8 mouse cellular contexts compared by ENCODE assay signal in the genomic region with DNA sequence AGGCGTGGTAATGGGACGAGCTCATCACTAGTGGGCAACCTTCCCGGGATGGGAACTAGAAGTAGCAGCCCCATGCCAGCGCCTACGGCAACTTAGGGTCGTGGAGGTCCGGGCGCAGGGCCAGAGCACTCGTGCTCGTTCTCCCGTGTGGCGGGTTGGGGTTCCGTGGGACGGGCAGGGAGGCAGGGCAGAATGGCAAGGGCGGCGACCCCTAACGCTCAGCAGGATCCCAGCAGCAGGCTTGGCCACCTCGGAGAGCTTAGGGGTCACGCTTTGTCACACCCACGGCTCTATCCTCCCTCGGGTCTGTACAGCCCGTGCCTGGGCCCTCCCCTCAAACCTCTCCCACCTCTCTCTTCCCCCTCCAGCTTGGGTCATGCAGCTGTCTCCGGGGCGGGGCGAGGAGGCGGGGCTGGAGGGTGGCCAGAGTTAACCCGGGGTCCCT. TPM values are rescaled to one million over a fixed set of nuclear protein-coding genes. Genes with fewer than 3 reads are reported as not detected.
DNase-seq lines count a peak whose midpoint lies in the region; ATAC-seq and TF ChIP-seq lines count a peak whose summit lies in the region.

No protein-coding gene starts in this region.

- H3K4me2 ChIP-seq in forebrain, embryonic 13.5 days, result peak overlapping the region; percentile 29
- peak overlapping the region; percentile 51 for H3K4me2 ChIP-seq in intestine, postnatal 0 days (replicated peaks; ENCODE audit: low read depth)
- peak overlapping the region; percentile 48 for H3K4me2 ChIP-seq in neural tube, embryonic 13.5 days

- WGBS in forebrain, embryonic 13.5 days, result 33% methylated on average over 24 of the region's 27 CpGs
- WGBS in intestine, postnatal 0 days, result 34% methylated on average over 26 of the region's 27 CpGs
- 31% methylated on average over 26 of the region's 27 CpGs for WGBS in neural tube, embryonic 13.5 days

- 0 out of 2 replicates have a peak, but pooled peaks have one; percentile 36 for ATAC-seq in forebrain, embryonic 13.5 days
- peak; percentile 22; the same call in 1 of the 2 replicates for ATAC-seq in intestine, postnatal 0 days
- peak; percentile 61; the same call in 1 of the 2 replicates for ATAC-seq in neural tube, embryonic 13.5 days (ENCODE audit: low read depth)

- peaks cover 16% of the 10 kb centered on the region for H3K4me1 ChIP-seq in E14TG2a.4 (replicated peaks; ENCODE audit: low read depth, low read length)
- H3K4me1 ChIP-seq in forebrain, embryonic 13.5 days, result no peaks in the 10 kb centered on the region
- H3K4me1 ChIP-seq in intestine, postnatal 0 days (replicated peaks; ENCODE audit: control insufficient read depth, insufficient read depth, low read length), result no peaks in the 10 kb centered on the region
- H3K4me1 ChIP-seq in neural tube, embryonic 13.5 days (replicated peaks), result no peaks in the 10 kb centered on the region

- TF ChIP-seq CTCF in E14TG2a.4 (conservative IDR thresholded peaks at IDR 0.05; ENCODE audit: low read length), result no peak
- TF ChIP-seq CTCF in intestine, postnatal 0 days (IDR thresholded peaks at IDR 0.05; ENCODE audit: low read depth), result no peak

- no peak overlapping the region for H3K27ac ChIP-seq in forebrain, embryonic 13.5 days
- no peak overlapping the region for H3K27ac ChIP-seq in intestine, postnatal 0 days (ENCODE audit: low read depth, low read length)
- H3K27ac ChIP-seq in neural tube, embryonic 13.5 days (replicated peaks), result no peak overlapping the region

- no peaks in the 10 kb centered on the region for H3K9me3 ChIP-seq in E14TG2a.4 (ENCODE audit: low read length)
- H3K9me3 ChIP-seq in forebrain, embryonic 13.5 days (replicated peaks), result peaks cover 39% of the 10 kb centered on the region
- peaks cover 9% of the 10 kb centered on the region; the same call in 1 of the 2 replicates for H3K9me3 ChIP-seq in intestine, postnatal 0 days (ENCODE audit: control insufficient read depth)
- H3K9me3 ChIP-seq in neural tube, embryonic 13.5 days, result peaks cover 36% of the 10 kb centered on the region

- H3K27me3 ChIP-seq in E14TG2a.4 (ENCODE audit: insufficient read depth, low read length), result 0 out of 2 replicates have a peak, but pooled peaks cover 4% of the 10 kb centered on the region
- H3K27me3 ChIP-seq in forebrain, embryonic 13.5 days, result no peaks in the 10 kb centered on the region
- H3K27me3 ChIP-seq in intestine, postnatal 0 days (replicated peaks; ENCODE audit: control insufficient read depth, insufficient read depth, low read length), result no peaks in the 10 kb centered on the region
- no peaks in the 10 kb centered on the region for H3K27me3 ChIP-seq in neural tube, embryonic 13.5 days

- H3K36me3 ChIP-seq in E14TG2a.4 (ENCODE audit: insufficient read depth, low read length), result no peaks in the 10 kb centered on the region
- no peaks in the 10 kb centered on the region for H3K36me3 ChIP-seq in forebrain, embryonic 13.5 days (ENCODE audit: poor library complexity, severe bottlenecking)
- H3K36me3 ChIP-seq in intestine, postnatal 0 days (ENCODE audit: control insufficient read depth, insufficient read depth), result no peaks in the 10 kb centered on the region
- H3K36me3 ChIP-seq in neural tube, embryonic 13.5 days, result no peaks in the 10 kb centered on the region

- H3K4me3 ChIP-seq in E14TG2a.4 (replicated peaks; ENCODE audit: low read length), result peak overlapping the region; percentile 78
- H3K4me3 ChIP-seq in forebrain, embryonic 13.5 days, result peak overlapping the region; percentile 13; the same call in 1 of the 2 replicates
- 0 out of 2 replicates have a peak overlapping the region, but pooled peaks have one; percentile 9 for H3K4me3 ChIP-seq in intestine, postnatal 0 days (ENCODE audit: low read depth, low read length)
- peak overlapping the region; percentile 22 for H3K4me3 ChIP-seq in neural tube, embryonic 13.5 days

- no peak overlapping the region for H3K9ac ChIP-seq in forebrain, embryonic 13.5 days
- no peak overlapping the region for H3K9ac ChIP-seq in intestine, postnatal 0 days (ENCODE audit: low read depth, low read length)
- H3K9ac ChIP-seq in neural tube, embryonic 13.5 days, result 0 out of 2 replicates have a peak overlapping the region, but pooled peaks have one; percentile 17

- peak; percentile 88 for DNase-seq in heart, adult 11 months
- DNase-seq in heart, adult 9 months (ENCODE audit: low spot score in 2 of 2), result no peak
- DNase-seq in frontal cortex, adult 2 months (ENCODE audit: extremely low spot score in 1 of 2, low spot score in 1 of 2), result no peak
- no peak for DNase-seq in layer of hippocampus, adult 11-12 months (ENCODE audit: low spot score)

RNA-seq across cellular contexts. Expression of a gene that starts 32.7 kb away (rescaled TPM):
- polyA plus RNA-seq in forebrain, embryonic 13.5 days (2015; fragmentation: Nextera tagmentation; extraction: Ambion mirVana), result 17.6 and 19.4 TPM in 2 replicates
- polyA plus RNA-seq in intestine, postnatal 0 days (2015; fragmentation: Nextera tagmentation; extraction: Ambion mirVana), result 5.4 and 5.6 TPM in 2 replicates
- polyA plus RNA-seq in neural tube, embryonic 13.5 days (2015; fragmentation: Nextera tagmentation; extraction: Ambion mirVana), result 14.6 and 15.9 TPM in 2 replicates
- 47.6 and 54.1 TPM in 2 replicates for polyA plus RNA-seq in frontal cortex, adult 2 months (2012; rRNA removed)

RNA-seq across cellular contexts. Expression of a gene that starts 52.0 kb away (rescaled TPM):
- not detected in 2 replicates for polyA plus RNA-seq in forebrain, embryonic 13.5 days (2015; fragmentation: Nextera tagmentation; extraction: Ambion mirVana)
- polyA plus RNA-seq in intestine, postnatal 0 days (2015; fragmentation: Nextera tagmentation; extraction: Ambion mirVana), result not detected in 2 replicates
- 0.21 TPM in 1 of 2 replicates, not detected in the other for polyA plus RNA-seq in neural tube, embryonic 13.5 days (2015; fragmentation: Nextera tagmentation; extraction: Ambion mirVana)
- polyA plus RNA-seq in frontal cortex, adult 2 months (2012; rRNA removed), result 0.71 and 0.86 TPM in 2 replicates

Comparison
In these comparisons a context has a peak if more than half of its experiments do, and no peak if none do; other contexts are left out.
1. H3K4me3 ChIP-seq: peak in every context shown above with its lines; median percentile 78 in E14TG2a.4; 22 in neural tube, embryonic 13.5 days; 13 in forebrain, embryonic 13.5 days; 9 in intestine, postnatal 0 days.